Mouse (Mus musculus) neural tube, embryonic 13.5 days (tissue): ENCODE data around the gene Tesk1. TPM values are rescaled to one million over a fixed set of nuclear protein-coding genes. Genes with fewer than 3 reads are reported as not detected.

Source experiments
- ATAC-seq: fragments of 200-750 bp; cut with Nextera tagmentation; 2 replicates; pipeline ENCODE4 v1.8.0; 2017; ENCODE audit warnings: low read depth, mild to moderate bottlenecking, moderate TSS enrichment, moderate library complexity
- H3K27ac ChIP-seq: fragments of 300-500 bp; sonication (generic); replicated peaks from 2 replicates; pipeline ENCODE4 v1.5.1; 2015; ENCODE audit warnings: moderate library complexity, mild to moderate bottlenecking, inconsistent platforms
- H3K27me3 ChIP-seq: fragments of 300-500 bp; sonication (generic); 2 replicates; pipeline ENCODE4 v1.6.1; 2015; ENCODE audit warnings: mild to moderate bottlenecking, inconsistent platforms
- H3K36me3 ChIP-seq: fragments of 300-500 bp; sonication (generic); 2 replicates; pipeline ENCODE4 v1.6.1; 2015; ENCODE audit warnings: mild to moderate bottlenecking, inconsistent platforms
- H3K4me1 ChIP-seq: fragments of 300-500 bp; sonication (generic); replicated peaks from 2 replicates; pipeline ENCODE4 v1.6.1; 2015; ENCODE audit warnings: inconsistent platforms
- H3K4me2 ChIP-seq: fragments of 300-500 bp; sonication (generic); 2 replicates; pipeline ENCODE4 v1.6.1; 2015; ENCODE audit warnings: inconsistent platforms, mild to moderate bottlenecking, moderate library complexity
- H3K4me3 ChIP-seq: fragments of 300-500 bp; sonication (generic); 2 replicates; pipeline ENCODE4 v1.5.1; 2015; ENCODE audit warnings: mild to moderate bottlenecking, inconsistent platforms
- H3K9ac ChIP-seq: fragments of 300-500 bp; sonication (generic); 2 replicates; pipeline ENCODE4 v1.6.1; 2015; ENCODE audit warnings: moderate library complexity, mild to moderate bottlenecking, inconsistent platforms
- H3K9me3 ChIP-seq: fragments of 300-500 bp; sonication (generic); 2 replicates; pipeline ENCODE4 v1.6.1; 2016; ENCODE audit warnings: inconsistent platforms
- WGBS: fragments of 180-500 bp; shearing (Covaris S2); methylation state at CpG from one replicate; pipeline ENCODE4 v1.1.7; 2015; 5-methylcytosine and 5-hydroxymethylcytosine counted together
- polyA plus RNA-seq: library from polyadenylated mRNA; unstranded; fragments of >200 nt; fragmentation: Nextera tagmentation; extraction: Ambion mirVana; gene quantifications from 2 replicates; pipeline ENCODE4 v1.2.1, GENCODE M21; 2015

The Tesk1 gene
- polyA plus RNA-seq, 1 experiment from 2014 or later: 14.4 TPM

GRCm38 (mm10) chr4:43421632-43422240, 20.0 kb upstream of the Tesk1 start:
- Histone ChIP-seq H3K4me1 (peaks cover 40% of the 10 kb centered on the region), H3K4me3 (no peak overlapping the region), H3K9me3 (no peaks in the 10 kb centered on the region), H3K4me2 (no peak overlapping the region), H3K36me3 (peaks cover 92% of the 10 kb centered on the region), H3K9ac (no peak overlapping the region), H3K27ac (no peak overlapping the region), H3K27me3 (peaks cover 51% of the 10 kb centered on the region)
- WGBS: 78% methylated on average over 28 of the region's 28 CpGs
- no peak for ATAC-seq

- H3K27me3 ChIP-seq: peaks cover 57% of the 10 kb centered on the region
- ATAC-seq: no peak
These were observed 18.3 kb upstream of the Tesk1 start for GRCm38 (mm10) chr4:43423267-43423934.

DNA sequence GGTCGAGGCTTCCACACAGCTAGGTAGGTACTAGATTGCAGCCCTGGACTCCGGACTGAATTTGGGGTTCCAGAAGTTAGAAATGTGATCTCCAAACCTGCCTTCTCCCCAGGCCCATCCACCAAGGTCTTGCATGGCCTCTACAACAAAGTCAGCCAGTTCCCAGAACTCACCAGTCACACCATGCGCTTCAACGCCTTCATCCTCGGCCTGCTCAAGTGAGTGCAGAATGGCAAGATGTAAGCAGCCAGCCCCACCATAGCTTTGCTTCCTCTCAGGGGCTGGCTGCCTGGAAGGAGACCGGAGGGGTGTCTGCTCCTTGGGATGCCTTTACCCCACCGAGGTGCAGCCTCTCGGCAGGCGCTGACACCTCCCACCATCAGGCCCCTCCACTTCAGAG, 17.7 kb upstream of the Tesk1 start:
- H3K36me3 ChIP-seq: peaks cover 76% of the 10 kb centered on the region
- WGBS: 84% methylated on average over 9 of the region's 9 CpGs
- no peak overlapping the region for H3K27ac ChIP-seq
- peaks cover 47% of the 10 kb centered on the region for H3K4me1 ChIP-seq
- H3K4me2 ChIP-seq: no peak overlapping the region
- ATAC-seq: no peak
- no peaks in the 10 kb centered on the region for H3K9me3 ChIP-seq
- peaks cover 59% of the 10 kb centered on the region for H3K27me3 ChIP-seq
- H3K4me3 ChIP-seq: no peak overlapping the region
- H3K9ac ChIP-seq: no peak overlapping the region

More at GRCm38 (mm10) chr4:43423267-43423934, 18.3 kb upstream of the Tesk1 start:
- peaks cover 82% of the 10 kb centered on the region for H3K36me3 ChIP-seq
- H3K9ac ChIP-seq: no peak overlapping the region
- peaks cover 44% of the 10 kb centered on the region for H3K4me1 ChIP-seq
- no peak overlapping the region for H3K27ac ChIP-seq
- no peaks in the 10 kb centered on the region for H3K9me3 ChIP-seq
- 91% methylated on average over 20 of the region's 20 CpGs for WGBS
- H3K4me3 ChIP-seq: no peak overlapping the region
- no peak overlapping the region for H3K4me2 ChIP-seq

DNA sequence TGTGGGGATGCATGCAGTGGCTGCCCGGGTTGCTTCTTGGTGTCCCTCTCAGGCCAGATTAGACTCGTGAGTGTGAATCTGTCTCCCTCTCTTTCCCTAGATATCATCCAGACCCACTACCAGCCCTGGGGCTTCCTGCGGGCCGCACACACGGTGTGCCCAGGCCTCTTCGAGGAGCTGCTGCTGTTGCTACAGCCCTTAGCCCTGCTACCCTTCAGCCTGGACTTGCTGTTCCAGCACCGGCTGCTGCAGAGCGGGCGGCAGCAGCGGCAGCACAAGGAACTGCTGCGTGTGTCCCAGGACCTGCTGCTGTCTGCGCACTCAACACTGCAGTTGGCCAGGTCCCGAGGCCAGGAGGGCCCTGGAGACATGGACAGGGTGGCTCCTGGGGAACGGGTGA, 16.5 kb upstream of the Tesk1 start:
- H3K9me3 ChIP-seq: no peaks in the 10 kb centered on the region
- peaks cover 59% of the 10 kb centered on the region for H3K27me3 ChIP-seq
- peaks cover 65% of the 10 kb centered on the region for H3K36me3 ChIP-seq
- H3K4me2 ChIP-seq: no peak overlapping the region
- no peak for ATAC-seq
- no peak overlapping the region for H3K27ac ChIP-seq
- H3K4me1 ChIP-seq: peaks cover 41% of the 10 kb centered on the region
- WGBS: 21% methylated on average over 14 of the region's 14 CpGs
- peak overlapping the region; percentile 50 for H3K9ac ChIP-seq
- no peak overlapping the region for H3K4me3 ChIP-seq

DNA sequence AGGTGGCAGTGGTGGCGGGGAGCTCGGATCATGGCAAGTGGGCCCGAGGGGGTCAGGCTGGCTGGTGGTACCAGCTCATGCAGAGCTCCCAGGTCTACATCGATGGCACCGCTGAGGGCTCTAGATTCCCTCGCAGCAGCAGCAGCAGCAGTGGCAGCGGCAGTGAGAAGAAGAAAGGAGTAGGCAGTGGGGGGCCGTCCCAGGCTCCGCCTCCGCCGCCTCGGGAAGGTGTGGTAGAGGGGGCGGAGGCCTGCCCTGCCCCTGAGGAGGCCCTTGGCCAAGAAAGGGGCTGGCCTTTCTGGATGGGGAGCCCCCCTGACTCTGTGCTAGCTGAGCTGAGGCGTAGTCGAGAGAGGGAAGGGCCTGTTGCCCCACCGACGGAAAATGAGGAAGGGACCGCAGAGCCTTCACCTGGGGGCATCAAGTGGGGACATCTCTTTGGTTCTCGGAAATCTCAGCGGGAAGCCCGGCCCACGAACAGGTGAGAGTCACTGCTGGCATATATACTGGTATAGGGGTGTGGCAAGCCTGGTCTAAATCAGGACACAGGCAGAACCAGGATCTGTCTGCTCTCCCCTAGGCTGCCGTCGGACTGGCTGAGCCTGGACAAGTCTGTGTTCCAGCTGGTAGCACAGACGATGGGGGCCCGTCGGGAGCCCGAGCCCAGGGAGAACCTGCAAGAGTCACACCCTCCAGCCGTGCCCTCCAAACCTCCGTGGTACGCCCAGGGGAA, 15.9 kb upstream of the Tesk1 start:
- H3K4me3 ChIP-seq: no peak overlapping the region
- H3K4me2 ChIP-seq: no peak overlapping the region
- no peak for ATAC-seq
- no peaks in the 10 kb centered on the region for H3K9me3 ChIP-seq
- H3K27ac ChIP-seq: no peak overlapping the region
- H3K9ac ChIP-seq: peak overlapping the region; percentile 50
- peaks cover 65% of the 10 kb centered on the region for H3K36me3 ChIP-seq
- 22% methylated on average over 31 of the region's 31 CpGs for WGBS
- H3K4me1 ChIP-seq: peaks cover 40% of the 10 kb centered on the region
- H3K27me3 ChIP-seq: peaks cover 59% of the 10 kb centered on the region

GRCm38 (mm10) chr4:43426487-43426886, 15.3 kb upstream of the Tesk1 start:
- Histone ChIP-seq H3K4me2 (no peak overlapping the region), H3K27me3 (peaks cover 59% of the 10 kb centered on the region), H3K27ac (no peak overlapping the region), H3K9ac (peak overlapping the region; percentile 34; the same call in 1 of the 2 replicates), H3K4me3 (no peak overlapping the region), H3K9me3 (no peaks in the 10 kb centered on the region), H3K36me3 (peaks cover 59% of the 10 kb centered on the region), H3K4me1 (peaks cover 40% of the 10 kb centered on the region)
- 48% methylated on average over 10 of the region's 10 CpGs for WGBS
- no peak for ATAC-seq

DNA sequence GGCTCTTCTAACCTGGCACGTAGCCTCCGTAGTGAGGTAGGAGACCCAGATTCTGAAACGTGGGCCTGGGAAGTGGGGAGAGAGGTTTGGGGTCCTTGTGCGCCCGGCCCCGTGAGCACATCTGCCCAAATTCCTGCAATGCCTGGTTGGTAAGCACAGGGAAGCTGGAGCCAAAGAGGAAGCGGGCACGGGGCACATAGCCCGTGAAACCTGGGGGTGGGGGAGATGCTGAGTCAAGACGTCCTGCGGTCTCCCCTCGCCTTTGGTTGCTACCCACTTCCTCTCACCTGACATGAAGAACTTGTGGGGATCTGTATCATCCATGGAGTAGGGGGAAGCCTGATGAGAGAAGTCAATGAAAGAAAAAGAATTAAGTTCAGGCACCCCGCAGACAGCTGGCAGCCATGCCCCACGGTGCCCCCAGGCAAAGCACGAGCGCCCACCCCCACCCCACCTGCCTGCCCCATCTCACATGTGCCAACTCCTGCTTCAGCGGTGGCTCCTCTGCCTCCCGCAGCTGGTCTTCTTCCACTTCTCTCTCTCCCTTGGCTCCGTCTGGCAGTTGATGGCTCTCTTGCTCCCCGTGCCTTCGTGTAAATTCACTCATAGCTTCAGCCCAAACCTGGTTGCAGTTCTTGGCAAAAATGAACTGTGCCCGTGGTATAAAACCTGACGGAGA, 14.1 kb upstream of the Tesk1 start:
- no peak for ATAC-seq
- Histone ChIP-seq H3K27ac (peak overlapping the region; percentile 33; the same call in 1 of the 2 replicates), H3K4me1 (peaks cover 40% of the 10 kb centered on the region), H3K9me3 (no peaks in the 10 kb centered on the region), H3K36me3 (peaks cover 48% of the 10 kb centered on the region), H3K4me3 (no peak overlapping the region), H3K9ac (peak overlapping the region; percentile 36; the same call in 1 of the 2 replicates), H3K4me2 (no peak overlapping the region), H3K27me3 (peaks cover 48% of the 10 kb centered on the region)
- WGBS: 21% methylated on average over 23 of the region's 23 CpGs

GRCm38 (mm10) chr4:43428180-43428861, 13.4 kb upstream of the Tesk1 start:
- Histone ChIP-seq H3K9ac (peak overlapping the region; percentile 36; the same call in 1 of the 2 replicates), H3K27ac (peak overlapping the region; percentile 34), H3K4me1 (peaks cover 40% of the 10 kb centered on the region), H3K4me3 (no peak overlapping the region), H3K27me3 (peaks cover 42% of the 10 kb centered on the region), H3K4me2 (no peak overlapping the region), H3K9me3 (no peaks in the 10 kb centered on the region), H3K36me3 (peaks cover 41% of the 10 kb centered on the region)
- 32% methylated on average over 16 of the region's 16 CpGs for WGBS
- ATAC-seq: peak; percentile 2; the same call in 1 of the 2 replicates

GRCm38 (mm10) chr4:43428946-43429345, 12.8 kb upstream of the Tesk1 start, which contains the start of gene Fam166b:
Fam166b (minus strand) TSS chr4:43429134.
- H3K27ac ChIP-seq: peak within 1 kb of the TSS; percentile 34
- peak within 1 kb of the TSS; percentile 36 for H3K9ac ChIP-seq
- H3K36me3 ChIP-seq: peaks cover 35% of the 10 kb centered on the region
- peaks cover 35% of the 10 kb centered on the region for H3K27me3 ChIP-seq
- H3K4me2 ChIP-seq: peak within 1 kb of the TSS; percentile 24; the same call in 1 of the 2 replicates
- no peak within 1 kb of the TSS for H3K4me3 ChIP-seq
- WGBS: 2% methylated on average over 10 of the region's 10 CpGs
- no peaks in the 10 kb centered on the region for H3K9me3 ChIP-seq
- ATAC-seq: 0 out of 2 replicates have a peak, but pooled peaks have one; percentile 24
- peaks cover 40% of the 10 kb centered on the region for H3K4me1 ChIP-seq

GRCm38 (mm10) chr4:43431690-43432089, 10.0 kb upstream of the Tesk1 start:
- Histone ChIP-seq H3K27me3 (peaks cover 8% of the 10 kb centered on the region), H3K9me3 (no peaks in the 10 kb centered on the region), H3K36me3 (peaks cover 7% of the 10 kb centered on the region), H3K4me1 (peaks cover 25% of the 10 kb centered on the region), H3K9ac (peak overlapping the region; percentile 54), H3K27ac (peak overlapping the region; percentile 88), H3K4me3 (no peak overlapping the region), H3K4me2 (no peak overlapping the region)
- peak; percentile 38; the same call in 1 of the 2 replicates for ATAC-seq
- WGBS: 4% methylated on average over 4 of the region's 4 CpGs

- ATAC-seq: no peak
- peaks cover 5% of the 10 kb centered on the region; the same call in 1 of the 2 replicates for H3K27me3 ChIP-seq
- H3K9ac ChIP-seq: no peak overlapping the region
- H3K4me2 ChIP-seq: no peak overlapping the region
- no peak overlapping the region for H3K27ac ChIP-seq
- no peaks in the 10 kb centered on the region for H3K36me3 ChIP-seq
- H3K4me3 ChIP-seq: no peak overlapping the region
- WGBS: 81% methylated on average over 1 of the region's 1 CpGs
- peaks cover 13% of the 10 kb centered on the region for H3K4me1 ChIP-seq
- no peaks in the 10 kb centered on the region for H3K9me3 ChIP-seq
These were observed 8.9 kb upstream of the Tesk1 start for GRCm38 (mm10) chr4:43432832-43433231.
